Mouse (Mus musculus) right cerebral cortex, postnatal 36 days (tissue): ENCODE data around the gene Ripor1.

ENCODE experiments used
- DNase-seq, 2 experiments: peaks; one replicate each; pipeline ENCODE4 v3.0.0; 2022; ENCODE audit warnings: low spot score in 2 of 2, mixed read lengths in 1 of 2

The Ripor1 gene

GRCm38 (mm10) chr8:105626086-105626485 is 21.0 kb downstream of the Ripor1 start:
- DNase-seq, result no peak

- DNase-seq, result no peak
Observed at GRCm38 (mm10) chr8:105629337-105629736, 24.3 kb downstream of the Ripor1 start.

GRCm38 (mm10) chr8:105634771-105635458 is 29.9 kb downstream of the Ripor1 start:
- no peak for DNase-seq

GRCm38 (mm10) chr8:105635481-105635880 is 30.4 kb downstream of the Ripor1 start:
- no peak for DNase-seq

GRCm38 (mm10) chr8:105636018-105636962 is 31.2 kb downstream of the Ripor1 start, which contains the start of gene Ctcf:
TSS of gene Ctcf (plus strand) at chr8:105636568.
- peak; percentile 84 to 90 for DNase-seq

GRCm38 (mm10) chr8:105636963-105637510 is 32.0 kb downstream of the Ripor1 start, which contains the start of gene Agrp:
TSS of gene Agrp (minus strand) at chr8:105637393.
- no peak for DNase-seq

- no peak for DNase-seq
Observed at GRCm38 (mm10) chr8:105637601-105638041, 32.6 kb downstream of the Ripor1 start.

GRCm38 (mm10) chr8:105638510-105638909 is 33.5 kb downstream of the Ripor1 start:
- DNase-seq, result no peak

- DNase-seq, result no peak
Observed at GRCm38 (mm10) chr8:105639835-105640234, 34.8 kb downstream of the Ripor1 start.

GRCm38 (mm10) chr8:105640511-105640910 is 35.5 kb downstream of the Ripor1 start:
- DNase-seq, result no peak

- DNase-seq, result no peak
Observed at GRCm38 (mm10) chr8:105645205-105645604, 40.1 kb downstream of the Ripor1 start.

GRCm38 (mm10) chr8:105648929-105649328 is 43.9 kb downstream of the Ripor1 start:
- no peak for DNase-seq

- DNase-seq, result no peak
Observed at GRCm38 (mm10) chr8:105657641-105658040, 52.6 kb downstream of the Ripor1 start.

GRCm38 (mm10) chr8:105661167-105661566 is 56.1 kb downstream of the Ripor1 start:
- no peak for DNase-seq
